Mouse (Mus musculus) lung, adult 10 weeks (tissue): Measurements from ENCODE around the gene Rapgef1. TPM values are rescaled to one million over a fixed set of nuclear protein-coding genes. Genes with fewer than 3 reads are reported as not detected.

Experiments used
- polyA plus RNA-seq: library from polyadenylated mRNA; stranded (reverse); fragments of 350-450 nt; fragmentation: Illumina TruSeq; extraction: RNeasy Lipid Tissue Mini Kit (QIAGEN cat#74804); gene quantifications from one replicate; pipeline ENCODE4 v1.2.3, GENCODE M21; 2014; ENCODE audit warnings: low read depth, low replicate concordance; ENCODE audit not compliant: insufficient read depth

Gene Rapgef1
- 20.8 TPM for polyA plus RNA-seq

DNA sequence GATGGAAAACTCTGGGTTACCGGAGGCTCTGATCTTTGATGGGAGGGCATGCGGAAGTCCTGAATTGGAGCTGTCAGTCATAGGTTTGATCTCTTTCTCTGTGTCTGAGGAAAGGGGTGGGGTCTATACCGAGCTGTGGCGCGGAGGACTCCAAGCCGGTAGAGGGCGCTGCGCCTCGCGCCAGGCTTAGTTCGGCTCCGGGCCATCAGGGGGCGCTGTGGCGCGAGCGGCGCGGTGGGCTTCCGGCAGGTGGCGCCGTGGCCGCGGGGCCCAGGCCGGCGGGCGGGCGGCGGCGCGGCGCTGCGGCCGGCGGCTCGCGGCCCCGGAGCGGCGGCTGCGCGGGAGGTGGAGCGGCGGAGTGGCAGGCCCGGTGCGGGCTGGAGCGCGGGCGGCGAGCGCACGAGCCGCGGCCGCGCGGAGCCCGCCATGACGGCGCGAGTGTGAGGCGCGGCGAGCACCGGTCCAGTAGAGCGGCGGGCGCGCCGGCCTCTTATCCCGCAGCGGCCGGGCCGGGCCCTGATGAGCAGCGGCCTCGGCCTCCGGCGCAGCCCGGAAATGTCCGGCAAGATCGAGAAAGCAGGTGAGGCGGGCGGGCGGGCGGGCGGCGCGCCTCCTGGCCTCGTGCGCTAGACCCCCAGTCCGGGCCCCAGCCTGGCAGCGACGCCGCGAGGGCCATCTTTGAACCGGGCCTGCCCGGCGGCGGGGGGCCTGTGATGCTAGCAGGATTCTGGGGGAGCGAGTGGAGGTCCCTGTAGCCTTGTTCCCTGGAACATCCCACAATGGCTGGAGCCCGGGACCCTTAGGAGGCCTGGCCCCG lies at the start of gene Rapgef1:
Gene Rapgef1 (plus strand): TSS at position 237 of the 817 bp plus-strand sequence.

DNA sequence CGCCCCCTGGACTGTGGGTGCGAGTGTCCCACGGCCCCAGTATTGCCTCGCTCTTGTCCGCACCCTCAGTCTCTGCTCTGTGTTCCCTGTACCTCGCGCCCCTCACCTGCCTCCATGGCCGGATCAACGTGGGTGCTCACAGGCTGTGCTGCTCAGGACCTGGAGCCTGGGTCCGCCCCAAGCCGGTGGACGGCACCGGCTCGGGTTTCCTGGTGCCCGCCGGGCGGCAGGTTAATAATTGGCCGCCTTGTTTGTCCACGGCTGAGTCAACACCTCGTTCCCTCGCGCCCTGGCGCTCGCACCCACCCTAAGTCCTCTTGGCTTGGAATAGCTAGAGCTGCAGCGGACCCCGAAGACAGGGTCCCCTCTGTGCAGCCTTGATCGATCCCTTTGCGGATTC lies 132.0 kb downstream of the Rapgef1 start, which contains the start of gene Gm13420:
Gene Gm13420 (minus strand): TSS at position 189 of the 400 bp plus-strand sequence.

GRCm38 (mm10) chr2:29787104-29787917 lies 167.8 kb downstream of the Rapgef1 start, which contains the start of gene Coq4:
Gene Coq4, plus strand, starts transcription at chr2:29787493.

DNA sequence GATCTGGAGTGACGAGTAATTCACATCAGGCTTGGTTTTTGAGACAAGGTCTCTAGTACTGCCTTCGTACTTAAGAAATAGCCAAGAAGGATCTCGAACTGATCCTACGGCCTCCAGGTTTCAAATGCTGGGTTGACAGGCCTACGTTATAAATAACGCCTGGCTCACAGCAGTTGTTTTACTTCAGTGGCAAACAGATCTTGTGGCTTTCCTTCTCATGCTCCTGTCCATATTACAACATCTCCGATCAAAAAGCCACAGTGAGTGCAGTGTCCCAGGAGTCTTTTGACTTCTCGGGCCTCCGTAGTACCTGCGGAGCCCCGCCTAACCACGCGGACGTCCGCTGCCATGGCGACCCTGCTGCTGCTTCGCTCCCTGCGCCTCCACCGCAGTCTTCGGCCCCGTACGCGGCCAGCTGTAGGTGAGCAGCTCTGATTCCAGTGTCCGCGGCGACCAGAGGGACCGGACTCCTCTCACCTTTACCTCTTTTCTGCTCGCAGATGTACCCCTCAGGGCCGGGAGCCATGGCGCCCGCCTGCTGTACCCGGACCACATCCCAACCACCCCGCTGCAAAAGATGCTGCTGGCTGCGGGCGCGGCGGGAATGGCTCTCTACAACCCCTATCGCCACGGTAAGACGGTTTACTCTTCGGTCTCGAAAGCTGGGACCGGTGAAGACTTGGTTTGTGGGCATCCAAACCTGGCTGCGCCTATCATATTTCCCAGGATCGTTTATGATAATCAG lies 168.6 kb downstream of the Rapgef1 start, which contains the start of gene Trub2:
Gene Trub2 (minus strand): TSS at position 566 of the 745 bp plus-strand sequence.

Other genes with a start within 250 kb of the Rapgef1 start
- gene Gm13420, start 132.0 kb downstream of the Rapgef1 start, polyA plus RNA-seq = not detected
- gene Gm13547, start 139.6 kb downstream of the Rapgef1 start, polyA plus RNA-seq = not detected
- 10.4 TPM for gene Coq4, start 167.8 kb downstream of the Rapgef1 start, polyA plus RNA-seq
- 12.1 TPM for gene Trub2, start 168.8 kb downstream of the Rapgef1 start, polyA plus RNA-seq
- gene Slc27a4, start 182.9 kb downstream of the Rapgef1 start, polyA plus RNA-seq = 13.8 TPM
- gene Urm1, start 200.4 kb downstream of the Rapgef1 start, polyA plus RNA-seq = 41.5 TPM
- 2.7 TPM for gene Cercam, start 249.4 kb downstream of the Rapgef1 start, polyA plus RNA-seq